Mouse (Mus musculus) Patski (cell line): ENCODE measurements around the gene Rpl29. TPM values are rescaled to one million over a fixed set of nuclear protein-coding genes. Genes with fewer than 3 reads are reported as not detected.

ENCODE experiments used
- ATAC-seq: fragments of 100-300 bp; one replicate; pipeline ENCODE4 v1.8.0; 2021
- CTCF ChIA-PET: fragments of 350-600 bp; sonication (Branson Sonifier 250); formaldehyde crosslinking; loops from one replicate; lab custom pipeline; 2022; ENCODE audit warnings: inconsistent platforms; lab: Charles Lee
- POLR2A ChIA-PET: fragments of 350-600 bp; sonication (Branson Sonifier 250); formaldehyde crosslinking; loops from one replicate; lab custom pipeline; 2022; ENCODE audit warnings: antibody characterized with exemption, inconsistent platforms; lab: Charles Lee
- DNase-seq: peaks from one replicate; pipeline ENCODE4 v3.0.0-alpha.2; 2011; ENCODE audit warnings: low read depth, low spot score
- H3K27me3 ChIP-seq: fragments of 371-371 bp; one replicate; pipeline ENCODE4 v1.5.1; 2021
- CTCF ChIP-seq: fragments of 100-300 bp; IDR thresholded peaks from one replicate; pipeline ENCODE4 v1.5.1; 2021
- in situ Hi-C: fragments of 300-500 bp; cut with MboI; formaldehyde crosslinking; loops from 3 replicates; pipeline ENCODE4 v1.11.1; 2018; ENCODE audit warnings: low pct_unique_long_range_greater_than_20kb, mixed read lengths
- polyA plus RNA-seq: library from polyadenylated mRNA; unstranded; gene quantifications from one replicate; pipeline ENCODE4 v1.2.3, GENCODE M21; 2021

The Rpl29 gene
- polyA plus RNA-seq, 1 experiment from 2014 or later = 189 TPM

GRCm38 (mm10) chr9:106469776-106470175, 40.5 kb downstream of the Rpl29 start:
- ChIA-PET CTCF (interaction anchor here (1.0 kb wide), 1 partner anchor 15 kb away, joined by 3 read pairs; no protein-coding TSS in a partner anchor), POLR2A (no interaction called here)
- in situ Hi-C loops = no loop called here
- TF ChIP-seq CTCF = no peak
- DNase-seq (no peak), ATAC-seq (no peak)
- H3K27me3 ChIP-seq = no peaks in the 10 kb centered on the region

- POLR2A ChIA-PET = no interaction called here
- no peaks in the 10 kb centered on the region for H3K27me3 ChIP-seq
- in situ Hi-C loops = no loop called here
- ATAC-seq (no peak), DNase-seq (no peak)
- TF ChIP-seq CTCF = no peak
- CTCF ChIA-PET = interaction anchor here (1.4 kb wide), 1 partner anchor 13 kb away, joined by 3 read pairs; no protein-coding TSS in a partner anchor
These were observed 41.9 kb downstream of the Rpl29 start for GRCm38 (mm10) chr9:106470991-106471750.

- ATAC-seq = no peak
- POLR2A ChIA-PET = no interaction called here
- in situ Hi-C loops = no loop called here
- CTCF ChIA-PET = interaction anchor here (1.4 kb wide), 1 partner anchor 14 kb away, joined by 3 read pairs; no protein-coding TSS in a partner anchor
- no peak for TF ChIP-seq CTCF
- DNase-seq = no peak
- no peaks in the 10 kb centered on the region for H3K27me3 ChIP-seq
These were observed 42.6 kb downstream of the Rpl29 start for GRCm38 (mm10) chr9:106471892-106472291.

- no peak for TF ChIP-seq CTCF
- ChIA-PET CTCF (no interaction called here), POLR2A (no interaction called here)
- in situ Hi-C loops = no loop called here
- ATAC-seq (no peak), DNase-seq (no peak)
- H3K27me3 ChIP-seq = no peaks in the 10 kb centered on the region
These were observed 43.1 kb downstream of the Rpl29 start for GRCm38 (mm10) chr9:106472321-106472720.

GRCm38 (mm10) chr9:106473081-106473752, 44.0 kb downstream of the Rpl29 start:
- H3K27me3 ChIP-seq = no peaks in the 10 kb centered on the region
- ATAC-seq (no peak), DNase-seq (no peak)
- in situ Hi-C loops = no loop called here
- ChIA-PET CTCF (interaction anchor here (0.8 to 1.4 kb wide), 4 partner anchors 20 to 52 kb away, joined by 3 to 6 read pairs (median 4); partner anchors contain the start of genes Pcbp4 and Rpl29), POLR2A (interaction anchor here (1.1 kb wide), 2 partner anchors 13 to 32 kb away, joined by 3 read pairs; no protein-coding TSS in a partner anchor)
- no peak for TF ChIP-seq CTCF

- no peak for DNase-seq
- in situ Hi-C loops = no loop called here
These were observed 44.5 kb downstream of the Rpl29 start for GRCm38 (mm10) chr9:106473753-106474105.

GRCm38 (mm10) chr9:106474456-106474855, 45.2 kb downstream of the Rpl29 start:
- POLR2A ChIA-PET = interaction anchor here (1.1 to 1.6 kb wide), 4 partner anchors 14 to 36 kb away, joined by 3 to 6 read pairs (median 4); partner anchors contain the start of gene Acy1
- no peak for TF ChIP-seq CTCF
- peak; percentile 5 for ATAC-seq
- no peak for DNase-seq
- H3K27me3 ChIP-seq = no peaks in the 10 kb centered on the region
- CTCF ChIA-PET = interaction anchor here (0.8 to 3.7 kb wide), 7 partner anchors 21 to 53 kb away, joined by 3 to 33 read pairs (median 4); partner anchors contain the start of genes Abhd14a, Pcbp4 and Rpl29
- in situ Hi-C loops = no loop called here

More at GRCm38 (mm10) chr9:106473753-106474105, 44.5 kb downstream of the Rpl29 start:
- POLR2A ChIA-PET = interaction anchor here (1.1 to 1.6 kb wide), 4 partner anchors 13 to 35 kb away, joined by 3 to 6 read pairs (median 4); partner anchors contain the start of gene Acy1
- CTCF ChIA-PET = interaction anchor here (0.8 to 1.4 kb wide), 6 partner anchors 20 to 53 kb away, joined by 3 to 7 read pairs (median 4); partner anchors contain the start of genes Abhd14a, Pcbp4 and Rpl29
- ATAC-seq = no peak
- no peak for TF ChIP-seq CTCF
- H3K27me3 ChIP-seq = no peaks in the 10 kb centered on the region

- H3K27me3 ChIP-seq = no peaks in the 10 kb centered on the region
- ATAC-seq = no peak
- no peak for TF ChIP-seq CTCF
- in situ Hi-C loops = loop anchor here (5.0 kb wide), 2 partner anchors 38 to 103 kb away; partner anchors contain the start of gene Acy1
- POLR2A ChIA-PET = interaction anchor here (1.5 to 2.0 kb wide), 3 partner anchors 24 to 45 kb away, joined by 4 to 12 read pairs (median 6); partner anchors contain the start of gene Acy1
- DNase-seq = no peak
- CTCF ChIA-PET = interaction anchor here (0.9 to 3.7 kb wide), 3 partner anchors 26 to 46 kb away, joined by 3 to 33 read pairs (median 31); partner anchors contain the start of genes Abhd14a and Rpl29
These were observed 45.8 kb downstream of the Rpl29 start for GRCm38 (mm10) chr9:106475046-106475445.

- no peak for TF ChIP-seq CTCF
- DNase-seq (no peak), ATAC-seq (no peak)
- in situ Hi-C loops = loop anchor here (5.0 kb wide), 2 partner anchors 38 to 103 kb away; partner anchors contain the start of gene Acy1
- no peaks in the 10 kb centered on the region for H3K27me3 ChIP-seq
- ChIA-PET CTCF (interaction anchor here (0.9 to 3.7 kb wide), 10 partner anchors 18 to 270 kb away, joined by 3 to 33 read pairs (median 5); partner anchors contain the start of genes Abhd14a and Rpl29), POLR2A (interaction anchor here (1.1 to 2.0 kb wide), 4 partner anchors 22 to 314 kb away, joined by 3 to 12 read pairs (median 5); partner anchors contain the start of genes Pcbp4 and Rad54l2)
These were observed 46.4 kb downstream of the Rpl29 start, which contains the start of gene Rrp9 for GRCm38 (mm10) chr9:106475663-106476001. Gene Rrp9 (plus strand): TSS chr9:106475963.
